Mouse (Mus musculus): ENCODE data around the gene Krtap9-5.
A peak's percentile ranks its signal among the peaks of the same experiment; 100 is the strongest.

The Krtap9-5 gene

GRCm38 (mm10) chr11:99948175-99948574 is at the start of gene Krtap9-5:
Krtap9-5 (plus strand) TSS chr11:99948475.
- DNase-seq = no peak

DNA sequence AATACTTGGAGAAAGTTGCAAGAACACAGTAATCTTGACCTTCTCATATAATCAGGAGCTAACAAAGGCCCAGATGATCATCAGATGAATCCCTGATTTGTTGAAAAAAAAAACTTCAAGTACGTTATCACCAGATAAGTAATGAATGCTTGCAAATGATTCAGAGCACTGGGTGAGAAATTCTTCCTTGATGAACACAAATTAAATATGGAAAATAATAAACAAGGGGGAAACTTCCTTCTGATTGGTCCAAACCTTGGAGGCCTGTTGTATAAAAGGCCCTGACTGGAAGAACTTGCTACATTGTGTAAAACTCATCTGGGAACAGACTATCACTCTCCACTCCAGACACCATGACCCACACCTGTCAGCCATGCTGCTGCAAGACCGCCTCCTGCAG is 40.7 kb upstream of the Krtap9-5 start, which contains the start of gene Krtap31-1:
Krtap31-1 (plus strand) TSS at position 301 of the 400 bp plus-strand sequence.
- DNase-seq = no peak

GRCm38 (mm10) chr11:99914451-99914850 is 33.8 kb upstream of the Krtap9-5 start, which contains the start of gene Gm11565:
Gm11565 (plus strand) TSS chr11:99914751.
- no peak for DNase-seq

DNA sequence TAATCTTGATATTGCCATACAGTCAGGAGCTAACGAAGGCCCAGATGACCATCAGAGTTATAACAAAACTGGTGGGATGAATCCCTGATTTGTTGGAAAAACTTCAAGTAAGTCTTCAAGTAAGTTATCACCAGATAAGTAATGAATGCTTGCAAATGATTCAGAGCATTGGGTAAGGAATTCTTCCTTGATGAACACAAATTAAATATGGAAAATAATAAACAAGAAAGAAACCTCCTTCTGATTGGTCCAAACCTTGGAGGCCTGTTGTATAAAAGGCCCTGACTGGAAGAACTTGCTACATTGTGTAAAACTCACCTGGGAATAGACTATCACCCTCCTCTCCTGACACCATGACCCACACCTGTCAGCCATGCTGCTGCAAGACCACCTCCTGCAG is 12.3 kb upstream of the Krtap9-5 start, which contains the start of gene Krtap31-2:
Krtap31-2 (plus strand) TSS at position 301 of the 400 bp plus-strand sequence.
- DNase-seq = no peak

GRCm38 (mm10) chr11:99937751-99938264 is 10.5 kb upstream of the Krtap9-5 start:
- no peak for DNase-seq

DNA sequence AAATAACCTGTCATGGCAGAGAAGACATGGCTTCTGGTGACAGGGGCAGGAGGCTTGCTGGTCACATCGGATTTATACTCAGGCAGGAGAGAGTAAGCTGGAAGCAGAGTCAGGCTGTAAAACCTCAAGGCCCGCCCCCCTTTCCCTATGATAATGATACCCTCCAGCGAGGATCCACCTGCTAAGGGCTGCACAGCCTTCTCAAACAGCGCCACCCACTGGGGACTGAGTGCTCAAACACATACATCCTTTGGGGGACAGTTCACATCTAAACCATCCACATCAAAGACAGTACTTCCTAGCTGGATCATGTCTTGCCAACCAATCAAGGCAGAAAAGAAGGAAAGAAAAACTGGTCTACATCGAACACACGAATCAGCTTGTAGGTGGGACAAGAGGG is 15.9 kb downstream of the Krtap9-5 start:
- DNase-seq = peak; percentile 10

- no peak for DNase-seq
Measured at GRCm38 (mm10) chr11:99965961-99966360, 17.7 kb downstream of the Krtap9-5 start.

DNA sequence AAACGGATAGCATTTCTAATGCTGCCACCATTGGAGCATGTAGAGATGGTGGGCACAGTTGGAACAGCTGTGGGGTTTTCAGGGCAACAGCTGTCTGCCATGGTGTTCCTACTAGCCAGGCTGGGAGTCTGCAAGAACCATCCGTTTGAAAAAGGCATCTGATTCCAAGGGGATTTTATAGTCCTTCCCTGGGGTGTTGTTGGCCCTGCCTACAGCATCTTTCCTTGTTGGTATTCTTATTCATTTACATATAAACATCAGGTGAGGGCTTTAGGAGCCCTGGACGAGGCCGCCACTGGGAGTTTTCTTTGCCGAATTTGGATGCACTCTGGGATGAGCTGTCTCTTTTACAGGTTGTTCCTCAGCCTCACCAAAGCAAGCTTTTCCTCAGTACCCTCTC is 30.7 kb downstream of the Krtap9-5 start, which contains the start of gene Krtap29-1:
Krtap29-1 (minus strand) TSS at position 101 of the 400 bp plus-strand sequence.
- no peak for DNase-seq

GRCm38 (mm10) chr11:99982731-99983130 is 34.5 kb downstream of the Krtap9-5 start:
- DNase-seq = no peak

DNA sequence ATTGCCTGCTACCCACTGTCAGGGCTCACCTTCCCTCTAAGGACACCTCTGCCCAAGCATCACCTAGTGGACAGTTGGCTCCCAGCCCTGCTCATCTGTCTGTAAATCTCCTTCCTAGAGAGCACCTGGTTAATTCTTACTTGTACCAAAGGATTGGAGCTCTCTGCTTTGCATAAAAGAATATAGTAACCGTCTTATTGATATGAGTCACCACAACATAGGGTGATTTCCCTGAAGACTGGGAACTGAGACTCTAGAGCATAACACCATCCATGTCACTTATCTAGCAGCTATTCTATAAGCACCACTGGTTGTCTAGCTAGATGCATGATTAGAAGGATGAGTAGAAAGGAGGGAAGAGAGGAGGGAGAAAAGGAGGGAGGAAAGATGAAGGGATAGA is 35.2 kb downstream of the Krtap9-5 start:
- DNase-seq = no peak

DNA sequence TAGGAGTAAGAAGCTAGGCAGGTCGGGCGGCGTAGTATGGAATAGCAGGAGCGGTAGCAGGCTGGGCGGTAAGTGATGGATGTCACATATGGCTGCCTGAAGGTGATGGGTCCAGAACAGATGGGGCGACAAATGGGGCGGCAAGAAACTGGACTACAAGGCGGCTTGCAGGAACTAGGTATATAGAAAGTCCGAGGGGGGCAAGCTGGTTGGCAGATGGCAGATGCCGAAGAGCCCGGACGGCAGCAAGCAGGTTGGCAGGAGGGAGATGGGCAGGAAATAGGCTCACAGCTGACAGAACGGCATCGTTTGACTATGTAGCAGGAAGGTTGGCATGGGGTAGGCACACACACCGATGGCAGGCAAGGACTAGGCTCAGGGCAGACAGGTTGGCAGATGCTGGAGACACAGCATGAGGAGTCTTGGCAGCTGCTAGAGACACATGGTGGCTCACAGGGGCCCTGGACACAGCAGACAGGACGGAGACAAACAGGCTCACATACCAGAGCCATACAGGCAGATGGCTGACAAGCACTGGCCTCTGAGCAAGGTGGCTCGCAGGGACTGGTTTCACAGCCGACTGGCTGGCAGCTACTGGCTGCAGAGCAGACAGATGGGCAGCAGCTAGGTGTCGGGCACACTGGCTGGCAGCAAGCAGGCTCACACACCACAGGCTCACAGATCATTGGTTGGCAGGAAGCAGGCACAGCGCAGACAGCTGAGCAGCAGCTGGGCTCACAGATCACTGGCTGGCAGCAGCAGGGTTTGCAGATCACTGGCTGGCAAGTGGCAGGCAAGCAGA is 37.2 kb downstream of the Krtap9-5 start:
- peak; percentile 72 for DNase-seq

DNA sequence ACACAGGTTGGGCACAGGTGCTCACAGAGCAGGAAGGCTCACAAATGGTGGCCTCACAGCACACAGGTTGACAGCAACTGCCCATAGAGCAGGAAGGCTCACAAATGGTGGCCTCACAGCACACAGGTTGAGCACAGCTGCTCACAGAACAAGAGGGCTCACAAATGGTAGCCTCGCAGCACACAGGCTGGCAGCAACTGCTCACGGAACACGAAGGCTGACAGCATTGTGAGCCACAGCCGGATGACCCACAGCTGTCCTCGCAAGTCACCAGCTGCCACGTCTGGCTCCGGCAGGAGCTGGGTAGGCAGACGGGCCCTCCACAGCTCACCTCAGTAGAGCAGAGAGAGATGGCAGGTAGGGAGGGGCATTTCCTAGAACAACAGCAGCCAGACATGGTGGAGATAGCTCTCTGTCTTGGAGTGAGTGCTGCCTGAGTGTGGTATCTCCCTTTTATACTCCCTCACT is 37.9 kb downstream of the Krtap9-5 start, which contains the start of gene Krtap16-1:
Krtap16-1 (minus strand) TSS at position 418 of the 468 bp plus-strand sequence.
- DNase-seq = no peak

- DNase-seq = no peak
Measured at GRCm38 (mm10) chr11:99988530-99988929, 40.3 kb downstream of the Krtap9-5 start.

- no peak for DNase-seq
Measured at GRCm38 (mm10) chr11:99989881-99990405, 41.7 kb downstream of the Krtap9-5 start.

GRCm38 (mm10) chr11:99990571-99990970 is 42.3 kb downstream of the Krtap9-5 start:
- no peak for DNase-seq

DNA sequence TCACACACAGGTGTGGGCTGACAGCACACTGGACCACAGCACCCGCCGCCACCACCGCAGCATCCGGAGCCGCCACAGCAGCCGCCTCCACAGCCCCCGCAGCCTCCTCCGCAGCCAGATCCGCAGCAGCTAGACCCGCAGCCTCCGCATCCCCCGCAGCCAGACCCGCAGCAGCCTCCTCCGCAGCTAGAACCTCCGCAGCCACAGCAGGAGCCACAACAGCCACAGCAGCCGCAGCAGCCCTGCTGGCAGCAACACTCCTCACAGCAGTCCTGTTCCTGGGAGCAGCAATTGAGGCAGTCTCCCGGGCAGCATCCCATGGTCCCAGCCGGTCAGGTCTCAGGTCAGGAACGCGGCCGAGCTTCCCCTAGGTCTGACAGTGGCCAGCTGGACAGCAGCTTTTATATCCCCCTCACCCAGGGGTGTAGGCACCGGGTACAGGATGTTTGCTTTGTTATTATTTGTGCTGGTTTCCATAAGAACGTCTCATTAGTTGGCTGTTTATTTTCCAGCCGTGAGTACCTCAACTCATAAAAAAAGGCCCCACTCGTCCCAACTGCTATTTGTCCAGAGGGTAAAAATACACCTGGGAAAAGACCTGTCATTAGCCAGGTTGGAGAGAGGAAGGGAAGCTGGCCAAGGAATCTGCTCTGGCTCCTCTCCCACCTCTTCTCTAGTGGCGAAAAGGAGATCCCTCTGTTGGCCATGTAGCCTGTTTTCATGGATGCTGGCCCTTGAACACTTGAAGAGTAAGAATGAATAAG is 45.5 kb downstream of the Krtap9-5 start, which contains the start of gene Krtap17-1:
Krtap17-1 (minus strand) TSS at position 375 of the 764 bp plus-strand sequence.
- peak; percentile 12 for DNase-seq

DNA sequence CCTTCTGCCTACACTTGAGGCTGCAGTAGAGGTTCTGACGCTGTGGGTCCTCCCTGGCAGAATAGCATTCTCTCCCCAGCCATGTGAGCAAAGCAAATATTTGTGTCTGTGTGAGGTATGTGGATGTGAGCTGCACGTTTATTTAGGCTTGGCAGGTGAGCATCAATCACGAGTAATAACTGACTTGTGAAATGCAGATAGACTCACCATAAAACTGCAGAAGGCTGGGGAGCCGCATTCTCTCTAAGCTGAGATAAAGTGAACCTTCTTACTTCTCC is 46.0 kb downstream of the Krtap9-5 start:
- no peak for DNase-seq

- no peak for DNase-seq
Measured at GRCm38 (mm10) chr11:99999091-99999490, 50.8 kb downstream of the Krtap9-5 start.

Measured in retina, postnatal 1 day (tissue).